ENCODE assay signal across 21 mouse cellular contexts in the genomic region with DNA sequence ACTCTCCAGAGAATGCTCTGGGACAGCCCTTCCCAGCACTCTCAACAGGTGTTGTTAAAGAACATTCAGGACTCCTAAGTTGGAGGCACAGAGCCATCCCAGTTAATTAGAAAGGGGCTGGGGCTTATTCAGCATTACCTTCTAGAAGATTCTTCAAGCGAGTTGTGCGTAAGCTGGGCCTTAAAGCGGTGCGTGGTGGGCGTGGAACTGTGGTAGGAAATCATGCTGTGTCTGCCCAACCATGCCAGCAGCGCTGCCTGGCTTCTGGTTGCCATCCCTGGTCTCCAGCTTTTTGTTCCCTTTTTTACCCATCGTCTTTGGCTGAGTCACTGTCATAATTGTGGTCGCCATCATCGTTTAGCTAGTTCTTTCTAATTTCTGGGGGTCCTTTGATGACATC. TPM values are rescaled to one million over a fixed set of nuclear protein-coding genes. Genes with fewer than 3 reads are reported as not detected.
A peak's percentile ranks its signal among the peaks of the same experiment; 100 is the strongest.
DNase-seq lines count a peak whose midpoint lies in the region; ATAC-seq and TF ChIP-seq lines count a peak whose summit lies in the region.
"Had no signal": no experiment of that assay in that cellular context is flagged by ENCODE, and none has a peak within 500 bp of the region (broad histone marks: within the 10 kb centered on the region; RNA-seq: fewer than 3 reads in every experiment).

No protein-coding gene starts in this region.

- peaks cover 28% of the 10 kb centered on the region for H3K4me1 ChIP-seq in heart, postnatal 0 days (ENCODE audit: control insufficient read depth, insufficient read depth)
- H3K4me1 ChIP-seq in olfactory bulb, adult 2 months (ENCODE audit: control insufficient read depth, insufficient read depth, low read length), result peaks cover 60% of the 10 kb centered on the region

- no peaks in the 10 kb centered on the region for H3K9me3 ChIP-seq in heart, postnatal 0 days (replicated peaks; ENCODE audit: control insufficient read depth, low read length)
- H3K9me3 ChIP-seq: embryonic facial prominence, embryonic 15.5 days; heart, embryonic 13.5 days; hindbrain, embryonic 12.5 days; liver, embryonic 13.5 days; neural tube, embryonic 15.5 days had no signal

- ATAC-seq in heart, postnatal 0 days (ENCODE audit: insufficient read depth, low read depth), result no peak
- ATAC-seq in common myeloid progenitor, adult 5-6 weeks (replicated peaks; ENCODE audit: low read depth, poor library complexity, severe bottlenecking), result peak; percentile 61
- ATAC-seq: forebrain, embryonic 14.5 days; intestine, embryonic 16.5 days had no signal

- 82% methylated on average over 9 of the region's 9 CpGs for WGBS in heart, postnatal 0 days
- WGBS in olfactory bulb, adult 2 months, result 49% methylated on average over 9 of the region's 9 CpGs

- no peak for TF ChIP-seq EP300 in heart, postnatal 0 days (IDR thresholded peaks at IDR 0.05; ENCODE audit: low read depth)

- TF ChIP-seq POLR2A in olfactory bulb, adult 2 months (IDR thresholded peaks at IDR 0.05; ENCODE audit: insufficient read depth, low read depth, low read length), result no peak

- peak overlapping the region; percentile 57; the same call in 1 of the 2 replicates for H3K27ac ChIP-seq in heart, postnatal 0 days (ENCODE audit: low read depth)
- H3K27ac ChIP-seq in olfactory bulb, adult 2 months (ENCODE audit: insufficient read depth, low read depth, low read length), result 0 out of 2 replicates have a peak overlapping the region, but pooled peaks have one; percentile 28
- H3K27ac ChIP-seq: embryonic facial prominence, embryonic 15.5 days; heart, embryonic 13.5 days; hindbrain, embryonic 12.5 days; liver, embryonic 13.5 days; neural tube, embryonic 15.5 days had no signal

- TF ChIP-seq CTCF in heart, postnatal 0 days (IDR thresholded peaks at IDR 0.05; ENCODE audit: low read depth), result no peak
- TF ChIP-seq CTCF in olfactory bulb, adult 2 months (IDR thresholded peaks at IDR 0.05; ENCODE audit: insufficient read depth, low read depth, low read length), result no peak

- intact Hi-C loops in heart, postnatal 25 days (cut with DNase I), result no loop called here

- H3K9ac ChIP-seq in heart, postnatal 0 days (replicated peaks; ENCODE audit: low read depth, low read length), result no peak overlapping the region
- H3K9ac ChIP-seq: embryonic facial prominence, embryonic 15.5 days; heart, embryonic 13.5 days; hindbrain, embryonic 12.5 days; liver, embryonic 13.5 days; neural tube, embryonic 15.5 days had no signal

- 0 out of 2 replicates have a peak overlapping the region, but pooled peaks have one; percentile 21 for H3K4me2 ChIP-seq in heart, postnatal 0 days (ENCODE audit: low read depth, low read length)
- H3K4me2 ChIP-seq: embryonic facial prominence, embryonic 15.5 days; heart, embryonic 13.5 days; hindbrain, embryonic 12.5 days; liver, embryonic 13.5 days had no signal

- H3K27me3 ChIP-seq in heart, postnatal 0 days (ENCODE audit: control insufficient read depth, insufficient read depth, low read length), result peaks cover 16% of the 10 kb centered on the region

- no peak for DNase-seq in heart, postnatal 0 days (ENCODE audit: low spot score)
- no peak for DNase-seq in heart, postnatal 25 days (ENCODE audit: low spot score)
- DNase-seq in right cerebral cortex, postnatal 25 days, result peak; percentile 45
- no peak for DNase-seq in right cerebral cortex, adult 18-20 months
- DNase-seq in layer of hippocampus, adult 11-12 months (ENCODE audit: low spot score), result no peak
- no peak for DNase-seq in ovary, postnatal 10 days (ENCODE audit: low spot score)
- DNase-seq: gastrocnemius, postnatal 10 days; liver, embryonic 13.5 days; lung, postnatal 14 days; midbrain, embryonic 14.5 days; thymus, adult 2 months had no signal

- no peak overlapping the region for H3K4me3 ChIP-seq in heart, postnatal 0 days (ENCODE audit: low read depth, low read length)
- no peak overlapping the region for H3K4me3 ChIP-seq in olfactory bulb, adult 2 months (ENCODE audit: insufficient read depth, low read depth, low read length)
- H3K4me3 ChIP-seq: embryonic facial prominence, embryonic 15.5 days; heart, embryonic 13.5 days; hindbrain, embryonic 12.5 days; liver, embryonic 13.5 days; neural tube, embryonic 15.5 days had no signal

- H3K36me3 ChIP-seq in heart, postnatal 0 days (replicated peaks; ENCODE audit: control insufficient read depth, insufficient read depth, low read length), result no peaks in the 10 kb centered on the region
- H3K36me3 ChIP-seq: embryonic facial prominence, embryonic 15.5 days; heart, embryonic 13.5 days; hindbrain, embryonic 12.5 days; liver, embryonic 13.5 days; neural tube, embryonic 15.5 days had no signal

RNA-seq across cellular contexts. Expression of a gene that starts 33.0 kb away (rescaled TPM):
- total RNA-seq in heart, postnatal 0 days (2014; rRNA removed; ENCODE audit: low replicate concordance), result 4.7 and 35.2 TPM in 2 replicates
- polyA plus RNA-seq in heart, postnatal 0 days (2015; fragmentation: Nextera tagmentation; extraction: Ambion mirVana), result 19.3 and 22.1 TPM in 2 replicates
- 10 to 100 TPM; 63.6 to 65.9 TPM for total RNA-seq in heart, postnatal 25 days (2021)
- 1.7 and 7.0 TPM in 2 replicates for total RNA-seq in common myeloid progenitor, adult 5-6 weeks (2017)
- not detected in 2 replicates for polyA plus RNA-seq in olfactory bulb, adult 2 months (2012; ENCODE audit: insufficient read depth, insufficient read length, low replicate concordance, missing spikeins)

RNA-seq across cellular contexts. Expression of a gene that starts 43.8 kb away (rescaled TPM):
- 33.8 TPM in 1 of 2 replicates, not detected in the other for total RNA-seq in heart, postnatal 0 days (2014; rRNA removed; ENCODE audit: low replicate concordance)
- polyA plus RNA-seq in heart, postnatal 0 days (2015; fragmentation: Nextera tagmentation; extraction: Ambion mirVana), result 2.4 TPM in 1 of 2 replicates, not detected in the other
- not detected for total RNA-seq in heart, postnatal 25 days (2021)
- 6.5 TPM in 1 of 2 replicates, not detected in the other for total RNA-seq in common myeloid progenitor, adult 5-6 weeks (2017)
- not detected in 2 replicates for polyA plus RNA-seq in olfactory bulb, adult 2 months (2012; ENCODE audit: insufficient read depth, insufficient read length, low replicate concordance, missing spikeins)
- total RNA-seq: left cerebral cortex, postnatal 14 days had no signal
- polyA plus RNA-seq: forebrain, embryonic 14.5 days; heart, embryonic 13.5 days; hindbrain, embryonic 12.5 days; intestine, embryonic 16.5 days; large intestine, adult 2 months; midbrain, embryonic 14.5 days; thymus, adult 2 months had no signal
